Mouse (Mus musculus): ENCODE measurements around the gene Tmem220. TPM values are rescaled to one million over a fixed set of nuclear protein-coding genes. Genes with fewer than 3 reads are reported as not detected.

The Tmem220 gene
- 0.92 and 1.4 TPM in 2 replicates for polyA plus RNA-seq (2014; fragmentation: Nextera tagmentation; extraction: Ambion mirVana)

GRCm38 (mm10) chr11:67024867-67025477 lies at the start of gene Tmem220:
Tmem220 (plus strand) TSS chr11:67025154.
- DNase-seq (ENCODE audit: low spot score, missing footprints) (peak; percentile 99), ATAC-seq (ENCODE audit: low FRiP score) (peak; percentile 98)
- peak within 1 kb of the TSS; percentile 40 for H3K4me3 ChIP-seq (ENCODE audit: low read depth, low read length)
- peaks cover 8% of the 10 kb centered on the region; the same call in 1 of the 2 replicates for H3K4me1 ChIP-seq (ENCODE audit: control insufficient read depth, insufficient read depth, low read length)
- no peak within 1 kb of the TSS for H3K27ac ChIP-seq (ENCODE audit: low read depth, low read length)
- H3K9me3 ChIP-seq (ENCODE audit: control insufficient read depth, low read length) = no peaks in the 10 kb centered on the region
- H3K4me2 ChIP-seq = peak within 1 kb of the TSS; percentile 64
- 1% methylated on average over 29 of the region's 35 CpGs for WGBS
- peak within 1 kb of the TSS; percentile 60 for H3K9ac ChIP-seq (ENCODE audit: low read length)
- peaks cover 4% of the 10 kb centered on the region for H3K27me3 ChIP-seq (ENCODE audit: control insufficient read depth, insufficient read depth, low read length)
- no peaks in the 10 kb centered on the region for H3K36me3 ChIP-seq (ENCODE audit: control insufficient read depth, insufficient read depth, low read length)

GRCm38 (mm10) chr11:66975606-66976330 lies 49.2 kb upstream of the Tmem220 start:
- Histone ChIP-seq H3K9me3 (ENCODE audit: control insufficient read depth, low read length) (no peaks in the 10 kb centered on the region), H3K36me3 (ENCODE audit: control insufficient read depth, insufficient read depth, low read length) (no peaks in the 10 kb centered on the region), H3K9ac (ENCODE audit: low read length) (no peak overlapping the region), H3K4me1 (ENCODE audit: control insufficient read depth, insufficient read depth, low read length) (no peaks in the 10 kb centered on the region), H3K4me3 (ENCODE audit: low read depth, low read length) (no peak overlapping the region), H3K27me3 (ENCODE audit: control insufficient read depth, insufficient read depth, low read length) (no peaks in the 10 kb centered on the region), H3K27ac (ENCODE audit: low read depth, low read length) (no peak overlapping the region), H3K4me2 (no peak overlapping the region)
- 90% methylated on average over 7 of the region's 7 CpGs for WGBS
- DNase-seq (ENCODE audit: low spot score, missing footprints) (peak; percentile 59), ATAC-seq (ENCODE audit: low FRiP score) (no peak)

- Histone ChIP-seq H3K4me1 (ENCODE audit: control insufficient read depth, insufficient read depth, low read length) (peaks cover 8% of the 10 kb centered on the region), H3K9me3 (ENCODE audit: control insufficient read depth, low read length) (no peaks in the 10 kb centered on the region), H3K27me3 (ENCODE audit: control insufficient read depth, insufficient read depth, low read length) (no peaks in the 10 kb centered on the region), H3K9ac (ENCODE audit: low read length) (no peak overlapping the region), H3K27ac (ENCODE audit: low read depth, low read length) (no peak overlapping the region), H3K36me3 (ENCODE audit: control insufficient read depth, insufficient read depth, low read length) (no peaks in the 10 kb centered on the region), H3K4me2 (no peak overlapping the region), H3K4me3 (ENCODE audit: low read depth, low read length) (no peak overlapping the region)
- 78% methylated on average over 15 of the region's 15 CpGs for WGBS
- DNase-seq (ENCODE audit: low spot score, missing footprints) = peak; percentile 77
- ATAC-seq (ENCODE audit: low FRiP score) = no peak
Measured at GRCm38 (mm10) chr11:66981336-66982115, 43.4 kb upstream of the Tmem220 start.

GRCm38 (mm10) chr11:66982794-66983193 lies 42.2 kb upstream of the Tmem220 start:
- no peak overlapping the region for H3K9ac ChIP-seq (ENCODE audit: low read length)
- H3K4me2 ChIP-seq = no peak overlapping the region
- ATAC-seq (ENCODE audit: low FRiP score) (0 out of 2 replicates have a peak, but pooled peaks have one; percentile 46), DNase-seq (ENCODE audit: low spot score, missing footprints) (peak; percentile 87)
- H3K4me3 ChIP-seq (ENCODE audit: low read depth, low read length) = no peak overlapping the region
- no peaks in the 10 kb centered on the region for H3K9me3 ChIP-seq (ENCODE audit: control insufficient read depth, low read length)
- H3K27me3 ChIP-seq (ENCODE audit: control insufficient read depth, insufficient read depth, low read length) = no peaks in the 10 kb centered on the region
- H3K36me3 ChIP-seq (ENCODE audit: control insufficient read depth, insufficient read depth, low read length) = no peaks in the 10 kb centered on the region
- H3K4me1 ChIP-seq (ENCODE audit: control insufficient read depth, insufficient read depth, low read length) = peaks cover 8% of the 10 kb centered on the region
- H3K27ac ChIP-seq (ENCODE audit: low read depth, low read length) = no peak overlapping the region
- WGBS = 43% methylated on average over 6 of the region's 6 CpGs

GRCm38 (mm10) chr11:66983422-66984164 lies 41.4 kb upstream of the Tmem220 start:
- H3K4me3 ChIP-seq (ENCODE audit: low read depth, low read length) = no peak overlapping the region
- no peaks in the 10 kb centered on the region for H3K9me3 ChIP-seq (ENCODE audit: control insufficient read depth, low read length)
- no peaks in the 10 kb centered on the region for H3K27me3 ChIP-seq (ENCODE audit: control insufficient read depth, insufficient read depth, low read length)
- H3K4me1 ChIP-seq (ENCODE audit: control insufficient read depth, insufficient read depth, low read length) = peaks cover 8% of the 10 kb centered on the region
- H3K36me3 ChIP-seq (ENCODE audit: control insufficient read depth, insufficient read depth, low read length) = no peaks in the 10 kb centered on the region
- no peak overlapping the region; the same call in 1 of the 2 replicates for H3K9ac ChIP-seq (ENCODE audit: low read length)
- 63% methylated on average over 11 of the region's 11 CpGs for WGBS
- ATAC-seq (ENCODE audit: low FRiP score) (peak; percentile 41; the same call in 1 of the 2 replicates), DNase-seq (ENCODE audit: low spot score, missing footprints) (peak; percentile 82)
- H3K4me2 ChIP-seq = no peak overlapping the region
- H3K27ac ChIP-seq (ENCODE audit: low read depth, low read length) = no peak overlapping the region

GRCm38 (mm10) chr11:66984165-66985135 lies 40.5 kb upstream of the Tmem220 start:
- 4% methylated on average over 28 of the region's 28 CpGs for WGBS
- peaks cover 8% of the 10 kb centered on the region for H3K4me1 ChIP-seq (ENCODE audit: control insufficient read depth, insufficient read depth, low read length)
- ATAC-seq (ENCODE audit: low FRiP score) = peak; percentile 72

GRCm38 (mm10) chr11:66985136-66985702 lies 39.7 kb upstream of the Tmem220 start:
- Histone ChIP-seq H3K27me3 (ENCODE audit: control insufficient read depth, insufficient read depth, low read length) (no peaks in the 10 kb centered on the region), H3K4me3 (ENCODE audit: low read depth, low read length) (peak overlapping the region; percentile 30), H3K4me1 (ENCODE audit: control insufficient read depth, insufficient read depth, low read length) (peaks cover 8% of the 10 kb centered on the region), H3K9me3 (ENCODE audit: control insufficient read depth, low read length) (no peaks in the 10 kb centered on the region), H3K9ac (ENCODE audit: low read length) (peak overlapping the region; percentile 52), H3K36me3 (ENCODE audit: control insufficient read depth, insufficient read depth, low read length) (no peaks in the 10 kb centered on the region), H3K4me2 (peak overlapping the region; percentile 56), H3K27ac (ENCODE audit: low read depth, low read length) (peak overlapping the region; percentile 58; the same call in 1 of the 2 replicates)
- no peak for DNase-seq (ENCODE audit: low spot score, missing footprints)
- 35% methylated on average over 11 of the region's 11 CpGs for WGBS
- no peak for ATAC-seq (ENCODE audit: low FRiP score)

More at GRCm38 (mm10) chr11:66984165-66985135, 40.5 kb upstream of the Tmem220 start:
- H3K36me3 ChIP-seq (ENCODE audit: control insufficient read depth, insufficient read depth, low read length) = no peaks in the 10 kb centered on the region
- H3K9me3 ChIP-seq (ENCODE audit: control insufficient read depth, low read length) = no peaks in the 10 kb centered on the region
- peak; percentile 98 for DNase-seq (ENCODE audit: low spot score, missing footprints)
- peak overlapping the region; percentile 56 for H3K4me2 ChIP-seq
- peak overlapping the region; percentile 30 for H3K4me3 ChIP-seq (ENCODE audit: low read depth, low read length)
- no peaks in the 10 kb centered on the region for H3K27me3 ChIP-seq (ENCODE audit: control insufficient read depth, insufficient read depth, low read length)
- peak overlapping the region; percentile 58 for H3K27ac ChIP-seq (ENCODE audit: low read depth, low read length)
- H3K9ac ChIP-seq (ENCODE audit: low read length) = peak overlapping the region; percentile 52
